Mouse (Mus musculus) stomach, postnatal 0 days (tissue): Measurements from ENCODE around the gene Mrap2. TPM values are rescaled to one million over a fixed set of nuclear protein-coding genes. Genes with fewer than 3 reads are reported as not detected.

ENCODE experiments used
- ATAC-seq: fragments of 200-750 bp; cut with Nextera tagmentation; 2 replicates; pipeline ENCODE4 v1.8.0; 2017; ENCODE audit not compliant: low FRiP score, low TSS enrichment
- DNase-seq: peaks from one replicate; pipeline ENCODE4 v3.0.0-alpha.2; 2016; ENCODE audit warnings: low spot score
- H3K27ac ChIP-seq: fragments of 300-500 bp; sonication (generic); replicated peaks from 2 replicates; pipeline ENCODE4 v1.5.1; 2014; ENCODE audit warnings: mild to moderate bottlenecking, control low read depth
- H3K27me3 ChIP-seq: fragments of 300-500 bp; sonication (generic); 2 replicates; pipeline ENCODE4 v1.6.1; 2014; ENCODE audit warnings: low read length; ENCODE audit not compliant: control insufficient read depth, insufficient read depth
- H3K36me3 ChIP-seq: fragments of 300-500 bp; sonication (generic); 2 replicates; pipeline ENCODE4 v1.6.1; 2014; ENCODE audit warnings: low read length, mixed read lengths; ENCODE audit not compliant: control insufficient read depth, insufficient read depth
- H3K4me1 ChIP-seq: fragments of 300-500 bp; sonication (generic); replicated peaks from 2 replicates; pipeline ENCODE4 v1.6.1; 2014; ENCODE audit warnings: antibody characterized with exemption; ENCODE audit not compliant: control insufficient read depth, insufficient read depth
- H3K4me2 ChIP-seq: fragments of 300-500 bp; sonication (generic); replicated peaks from 2 replicates; pipeline ENCODE4 v1.6.1; 2014; ENCODE audit warnings: low read depth, mild to moderate bottlenecking, control low read depth, moderate library complexity
- H3K4me3 ChIP-seq: fragments of 300-500 bp; sonication (generic); 2 replicates; pipeline ENCODE4 v1.5.1; 2014; ENCODE audit warnings: low read depth, low read length, control low read depth
- H3K9ac ChIP-seq: fragments of 300-500 bp; sonication (generic); 2 replicates; pipeline ENCODE4 v1.6.1; 2014; ENCODE audit warnings: mild to moderate bottlenecking, low read length, control low read depth, mixed read lengths
- H3K9me3 ChIP-seq: fragments of 300-500 bp; sonication (generic); 2 replicates; pipeline ENCODE4 v1.6.1; 2016; ENCODE audit warnings: low read length; ENCODE audit not compliant: control insufficient read depth
- CTCF ChIP-seq: IDR thresholded peaks from 2 replicates; pipeline ENCODE4 v1.5.1; 2016; ENCODE audit warnings: antibody characterized with exemption, low read depth, mild to moderate bottlenecking, moderate library complexity
- EP300 ChIP-seq: optimal IDR thresholded peaks from 2 replicates; pipeline ENCODE3; 2016; ENCODE audit warnings: antibody characterized with exemption
- WGBS: fragments of 180-500 bp; shearing (Covaris S2); extraction: QIAGEN DNeasy Blood & Tissue Kit; methylation state at CpG from one replicate; pipeline ENCODE4 v1.1.7; 2014; 5-methylcytosine and 5-hydroxymethylcytosine counted together
- polyA plus RNA-seq: library from polyadenylated mRNA; unstranded; fragments of >200 nt; fragmentation: Nextera tagmentation; extraction: Ambion mirVana; gene quantifications from 2 replicates; pipeline ENCODE4 v1.2.1, GENCODE M21; 2015

Gene Mrap2
- polyA plus RNA-seq, 1 experiment from 2014 or later = 0.18 TPM

GRCm38 (mm10) chr9:87145671-87146070 lies 1.6 kb downstream of the Mrap2 start:
- WGBS = 38% methylated on average over 11 of the region's 11 CpGs
- H3K4me2 ChIP-seq = no peak overlapping the region

DNA sequence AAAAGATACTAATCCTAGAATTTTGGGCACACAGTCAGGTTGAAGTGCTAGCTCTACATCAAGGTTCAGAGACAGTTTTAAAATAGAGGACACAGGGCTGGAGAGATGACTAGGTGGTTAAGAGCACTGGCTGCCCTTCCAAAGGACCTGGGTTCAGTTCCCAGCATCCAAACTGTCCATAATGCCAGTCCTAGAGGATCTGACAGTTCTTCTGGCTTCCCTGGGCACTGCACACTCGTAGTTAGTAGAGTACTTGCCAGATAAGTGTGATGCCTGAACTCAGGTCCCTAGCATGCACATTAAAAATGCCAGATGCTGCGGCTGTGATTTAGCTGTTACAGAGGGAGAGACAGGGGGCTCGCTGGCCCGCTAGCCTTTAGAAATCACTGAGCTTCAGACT lies 2.3 kb downstream of the Mrap2 start:
- 84% methylated on average over 4 of the region's 4 CpGs for WGBS
- H3K27me3 ChIP-seq = no peaks in the 10 kb centered on the region
- H3K4me1 ChIP-seq = no peaks in the 10 kb centered on the region
- no peaks in the 10 kb centered on the region for H3K36me3 ChIP-seq
- H3K27ac ChIP-seq = no peak overlapping the region
- ATAC-seq (no peak), DNase-seq (no peak)
- no peak overlapping the region for H3K4me2 ChIP-seq
- H3K9me3 ChIP-seq = no peaks in the 10 kb centered on the region
- TF ChIP-seq EP300 (no peak), CTCF (no peak)
- no peak overlapping the region for H3K4me3 ChIP-seq
- no peak overlapping the region for H3K9ac ChIP-seq

More at GRCm38 (mm10) chr9:87145671-87146070, 1.6 kb downstream of the Mrap2 start:
- no peaks in the 10 kb centered on the region for H3K27me3 ChIP-seq
- H3K4me3 ChIP-seq = no peak overlapping the region
- no peaks in the 10 kb centered on the region for H3K4me1 ChIP-seq
- TF ChIP-seq EP300 (no peak), CTCF (no peak)
- H3K36me3 ChIP-seq = no peaks in the 10 kb centered on the region
- no peak overlapping the region for H3K27ac ChIP-seq
- ATAC-seq (no peak), DNase-seq (no peak)
- H3K9ac ChIP-seq = no peak overlapping the region
- no peaks in the 10 kb centered on the region for H3K9me3 ChIP-seq

DNA sequence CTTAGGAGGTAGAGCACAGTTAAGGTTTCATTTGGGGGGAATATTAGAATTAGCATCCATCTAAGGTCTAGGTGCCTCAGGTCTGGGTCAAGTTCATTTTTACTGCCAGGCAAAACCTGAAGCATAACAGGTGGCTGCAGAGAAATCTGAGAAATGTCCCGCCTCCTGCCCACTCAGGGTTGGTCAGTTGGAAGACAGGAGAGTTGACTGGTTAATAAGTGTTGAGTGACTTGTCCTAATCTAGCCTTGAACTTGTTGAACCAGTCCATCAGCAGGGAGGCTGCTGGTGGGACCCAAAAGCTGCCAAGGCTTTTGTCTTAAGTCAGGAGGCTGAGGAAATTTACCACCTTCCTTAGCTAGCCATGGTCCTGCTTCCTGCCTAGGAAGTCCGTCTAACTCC lies 3.8 kb downstream of the Mrap2 start:
- no peaks in the 10 kb centered on the region for H3K36me3 ChIP-seq
- no peaks in the 10 kb centered on the region for H3K9me3 ChIP-seq
- DNase-seq = peak; percentile 54
- H3K27me3 ChIP-seq = no peaks in the 10 kb centered on the region
- 60% methylated on average over 2 of the region's 2 CpGs for WGBS
- ATAC-seq = peak; percentile 82
- H3K27ac ChIP-seq = no peak overlapping the region
- TF ChIP-seq EP300 (no peak), CTCF (no peak)
- H3K4me2 ChIP-seq = no peak overlapping the region
- H3K9ac ChIP-seq = no peak overlapping the region
- no peak overlapping the region for H3K4me3 ChIP-seq
- H3K4me1 ChIP-seq = no peaks in the 10 kb centered on the region

DNA sequence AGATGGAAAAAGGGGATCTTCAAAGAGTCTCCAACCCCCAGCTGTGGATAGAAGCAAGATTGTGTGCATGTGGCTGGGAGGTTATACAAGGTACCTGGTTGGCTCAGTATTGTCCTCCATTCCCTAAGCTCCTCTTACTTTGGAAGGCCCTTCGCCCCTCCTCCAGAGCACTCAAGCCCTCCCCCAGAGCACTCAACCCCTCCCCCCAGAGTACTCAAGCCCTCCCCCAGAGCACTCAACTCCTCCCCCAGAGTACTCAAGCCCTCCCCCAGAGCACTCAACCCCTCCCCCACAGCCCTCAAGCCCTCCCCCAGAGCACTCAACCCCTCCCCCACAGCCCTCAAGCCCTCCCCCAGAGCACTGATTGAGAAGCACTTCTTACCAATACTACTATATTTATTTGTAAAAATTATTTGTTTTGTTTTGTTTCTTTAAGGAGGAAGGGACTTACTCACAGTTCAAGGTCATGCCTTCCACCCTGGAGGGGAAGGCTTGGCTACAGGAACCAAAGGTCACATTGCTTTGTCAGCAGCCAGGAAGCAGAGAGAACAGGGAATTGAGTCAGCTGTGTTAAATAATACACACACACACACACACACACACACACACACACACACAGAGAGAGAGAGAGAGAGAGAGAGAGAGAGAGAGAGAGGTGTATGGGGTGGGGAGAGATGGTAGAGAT lies 8.7 kb downstream of the Mrap2 start:
- TF ChIP-seq EP300 (no peak), CTCF (no peak)
- ATAC-seq = no peak
- H3K4me2 ChIP-seq = no peak overlapping the region
- H3K36me3 ChIP-seq = no peaks in the 10 kb centered on the region
- 100% methylated on average over 1 of the region's 1 CpGs for WGBS
- no peak for DNase-seq
- H3K9me3 ChIP-seq = no peaks in the 10 kb centered on the region
- H3K27me3 ChIP-seq = no peaks in the 10 kb centered on the region
- H3K4me1 ChIP-seq = no peaks in the 10 kb centered on the region
- H3K27ac ChIP-seq = no peak overlapping the region
- no peak overlapping the region for H3K9ac ChIP-seq
- no peak overlapping the region for H3K4me3 ChIP-seq

DNA sequence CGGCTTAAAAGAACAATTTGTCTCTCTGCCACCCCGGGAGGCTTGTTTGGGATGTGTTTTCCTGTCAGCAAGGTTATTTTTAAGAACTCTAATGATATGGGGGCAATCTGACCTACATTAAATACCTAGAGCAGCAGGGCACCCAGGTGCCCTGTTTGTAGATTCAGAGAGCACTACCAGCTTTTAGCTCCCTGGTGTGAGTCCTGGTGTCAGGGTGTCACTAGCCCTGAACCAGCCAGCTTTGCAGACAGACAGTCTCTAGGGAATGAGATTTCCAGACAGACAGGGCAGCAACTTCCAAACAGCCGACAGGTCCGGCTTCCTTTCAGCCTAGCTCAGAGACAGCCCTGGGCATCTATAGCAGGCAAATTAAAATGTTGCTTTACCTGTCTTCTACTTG lies 18.5 kb downstream of the Mrap2 start:
- H3K36me3 ChIP-seq = no peaks in the 10 kb centered on the region
- ATAC-seq = no peak
- H3K27ac ChIP-seq = no peak overlapping the region
- H3K4me2 ChIP-seq = no peak overlapping the region
- no peak for TF ChIP-seq EP300
- no peak for TF ChIP-seq CTCF
- 78% methylated on average over 4 of the region's 4 CpGs for WGBS
- H3K27me3 ChIP-seq = no peaks in the 10 kb centered on the region
- H3K4me3 ChIP-seq = no peak overlapping the region
- DNase-seq = no peak
- no peaks in the 10 kb centered on the region for H3K9me3 ChIP-seq
- no peak overlapping the region for H3K9ac ChIP-seq
- H3K4me1 ChIP-seq = no peaks in the 10 kb centered on the region

DNA sequence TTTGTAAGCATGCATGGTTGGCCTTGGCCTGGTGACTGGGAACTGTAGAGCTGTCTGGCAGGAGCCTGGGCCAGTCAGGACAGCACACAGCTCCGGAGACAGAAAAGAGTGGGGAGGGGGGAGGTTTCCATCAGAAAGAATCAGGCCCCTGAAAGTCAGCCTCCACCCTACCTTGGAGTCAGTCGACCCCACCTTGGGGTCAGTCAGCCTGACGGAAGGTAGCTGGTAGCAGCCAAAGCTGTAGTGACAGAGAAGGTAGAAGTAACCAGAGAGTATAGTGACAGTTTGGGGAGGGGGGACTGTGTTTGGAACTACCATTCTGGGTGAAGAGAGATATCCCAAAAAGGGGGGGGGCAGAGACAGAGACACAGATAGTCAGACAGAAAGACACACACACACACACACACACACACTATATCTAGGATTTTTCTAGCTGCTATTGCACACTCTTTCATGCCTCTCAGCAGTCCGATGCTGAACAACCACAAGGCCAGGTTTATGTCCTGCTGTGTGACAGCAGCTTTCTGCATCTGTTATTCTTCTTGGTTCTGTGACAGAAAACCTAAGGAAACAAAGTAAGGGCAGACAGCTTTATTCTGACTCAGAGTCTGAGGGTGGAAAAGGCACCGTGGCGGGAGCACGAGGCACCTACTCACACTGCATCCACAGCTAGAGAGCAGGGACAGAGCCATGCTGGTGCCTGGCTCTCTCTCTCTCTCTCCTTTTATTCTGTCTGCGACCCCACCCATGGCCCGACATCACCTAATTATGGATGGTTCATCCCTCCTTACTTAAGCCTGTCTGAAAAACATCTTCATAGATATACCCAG lies 23.1 kb downstream of the Mrap2 start:
- 74% methylated on average over 9 of the region's 9 CpGs for WGBS
- Histone ChIP-seq H3K4me3 (no peak overlapping the region), H3K27ac (no peak overlapping the region), H3K9ac (no peak overlapping the region), H3K27me3 (no peaks in the 10 kb centered on the region), H3K36me3 (no peaks in the 10 kb centered on the region), H3K9me3 (no peaks in the 10 kb centered on the region), H3K4me2 (no peak overlapping the region), H3K4me1 (no peaks in the 10 kb centered on the region)
- ATAC-seq = no peak
- DNase-seq = no peak
- no peak for TF ChIP-seq CTCF
- no peak for TF ChIP-seq EP300
